Mouse (Mus musculus) cerebellum, adult 18-20 months (tissue): Measurements from ENCODE around the gene Tapt1.
A peak's percentile ranks its signal among the peaks of the same experiment; 100 is the strongest.

Experiments
- DNase-seq, 2 experiments: peaks; one replicate each; pipeline ENCODE4 v3.0.0; 2021

Gene Tapt1

DNA sequence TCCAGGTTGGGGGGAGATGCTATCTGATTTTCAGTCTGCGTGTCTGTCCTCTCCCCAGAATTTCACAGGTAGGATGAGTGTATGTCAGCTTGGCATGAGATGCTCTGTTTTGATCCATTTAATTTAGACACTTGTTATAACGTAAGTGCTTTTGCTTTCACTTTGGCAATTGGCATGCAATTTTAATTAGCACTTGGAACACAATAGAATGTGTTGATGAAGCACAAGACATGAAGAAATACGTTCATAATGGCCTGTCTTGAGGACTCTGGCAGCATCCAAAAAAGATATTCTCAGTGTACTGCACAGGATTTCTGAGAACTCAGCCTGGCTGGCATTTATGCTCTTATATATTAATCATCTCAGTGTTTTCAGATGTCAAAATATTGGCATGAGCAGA is 7.5 kb upstream of the Tapt1 start:
- DNase-seq = no peak

DNA sequence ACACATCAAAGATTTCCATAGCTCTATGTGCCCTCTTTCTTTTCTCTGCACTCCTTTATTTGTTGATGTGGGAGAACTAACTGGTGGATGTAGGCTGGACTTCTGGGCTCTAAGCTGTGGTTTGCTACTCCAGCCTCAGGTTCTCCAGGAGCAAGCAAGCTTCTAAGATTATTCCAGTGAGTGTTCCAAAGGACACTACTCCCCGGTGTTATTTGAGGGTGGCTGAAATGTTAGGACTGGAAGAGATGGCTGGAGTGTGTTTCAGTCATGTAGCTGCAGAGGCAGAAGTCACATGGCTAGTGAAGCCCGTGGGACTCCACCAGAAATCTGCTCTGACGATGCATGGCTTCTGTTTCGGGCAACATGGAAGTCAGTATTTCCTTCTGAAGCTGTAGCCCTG is 2.3 kb upstream of the Tapt1 start:
- DNase-seq = no peak

DNA sequence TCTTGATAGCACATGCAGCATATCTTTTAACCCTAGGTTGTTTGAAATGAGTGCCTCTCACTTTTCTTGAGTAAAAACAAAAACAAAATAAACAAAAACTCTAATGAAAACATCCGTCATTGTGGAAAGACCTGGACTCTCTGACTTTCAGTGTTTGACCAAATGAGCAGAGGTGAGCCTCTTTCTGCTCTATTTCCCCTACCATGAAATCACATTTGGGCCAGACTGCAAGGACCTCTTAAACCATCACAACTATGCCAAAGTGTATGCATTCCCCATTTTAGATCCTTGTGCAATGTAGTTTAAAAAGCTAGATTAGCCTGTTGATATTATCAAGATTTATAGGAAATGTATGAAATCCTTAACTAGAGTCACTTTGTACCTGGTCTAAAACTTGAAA is 1.9 kb upstream of the Tapt1 start:
- no peak for DNase-seq

DNA sequence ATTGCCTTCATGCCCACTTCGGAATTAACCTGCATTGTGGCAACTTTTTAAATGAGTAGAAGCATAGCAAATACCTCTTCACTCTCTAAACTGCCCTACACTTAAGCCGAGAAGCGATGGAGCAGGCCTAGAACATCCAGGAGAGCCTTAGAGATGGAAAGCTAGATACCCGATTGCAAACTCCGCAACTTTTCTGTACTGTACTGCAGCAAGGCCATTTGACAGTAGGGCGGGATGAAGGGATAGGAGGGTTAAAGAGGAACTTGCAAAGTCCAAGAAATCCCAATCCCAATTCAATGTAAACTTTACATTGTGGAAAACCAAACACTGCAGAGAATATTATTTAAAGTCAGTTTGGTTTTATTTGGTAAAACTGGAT is 1.0 kb upstream of the Tapt1 start:
- no peak for DNase-seq

DNA sequence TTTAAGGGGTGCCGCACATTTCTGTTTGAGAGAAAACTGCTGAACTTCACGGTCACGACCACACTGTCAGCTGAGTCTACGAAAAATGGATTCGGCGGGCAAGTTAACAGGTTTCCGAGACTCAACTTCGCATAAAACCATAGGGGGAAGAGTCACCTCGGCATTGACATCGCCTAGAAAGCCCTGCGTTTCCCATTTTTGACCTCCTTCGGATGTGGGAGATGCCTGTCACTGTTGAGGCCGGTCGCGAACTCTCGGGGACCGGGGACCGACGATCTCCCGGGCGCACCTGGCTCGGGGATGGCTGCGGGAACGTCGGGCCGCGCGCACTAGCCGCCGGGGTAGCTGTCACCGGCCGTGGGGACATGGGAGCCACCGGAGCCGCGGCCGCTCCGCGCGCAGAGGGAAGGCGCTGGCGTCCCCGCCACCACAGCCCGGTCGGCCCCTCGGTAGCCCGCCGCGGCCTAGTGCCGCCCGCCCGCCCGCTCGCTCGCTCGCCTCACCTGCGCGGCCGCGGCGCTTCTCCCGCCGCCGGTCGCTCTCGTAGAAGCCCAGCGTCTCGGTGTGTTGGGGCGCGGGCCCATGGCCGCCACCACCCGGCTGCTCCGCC is 410 bp downstream of the Tapt1 start:
- DNase-seq = peak in 1 of 2 experiments; percentile 42

DNA sequence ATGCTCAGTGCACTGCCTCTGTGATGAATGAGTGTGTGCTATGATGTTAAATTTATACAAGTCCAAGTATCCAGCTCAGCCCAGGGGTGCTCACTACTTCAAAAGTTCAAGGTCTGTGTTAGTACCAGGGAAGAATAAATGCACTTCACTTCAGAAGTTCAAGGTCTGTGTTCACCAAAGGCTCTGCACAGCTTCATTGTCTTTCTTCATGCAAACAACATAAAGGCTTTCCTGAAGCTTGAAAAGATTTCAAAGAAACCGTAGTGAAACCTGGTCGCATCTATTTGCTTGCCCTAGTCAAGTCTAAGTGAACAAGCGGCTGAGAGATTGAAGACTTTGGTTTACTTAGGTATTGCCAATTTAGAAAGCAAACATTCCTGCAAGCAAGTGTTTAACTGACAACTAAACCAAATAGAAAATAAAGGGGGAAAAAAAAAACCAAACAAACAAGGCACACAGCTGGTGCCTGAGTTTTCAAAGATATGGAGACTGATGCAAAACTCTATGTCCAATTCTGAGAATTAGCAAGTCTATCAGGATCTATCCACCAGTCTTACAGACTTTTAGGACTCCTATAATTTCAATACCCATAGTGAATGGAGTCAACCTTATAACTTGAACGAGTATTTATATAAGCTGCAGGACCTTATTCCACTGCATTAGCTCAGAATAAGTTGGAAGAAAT is 1.4 kb downstream of the Tapt1 start:
- no peak for DNase-seq

DNA sequence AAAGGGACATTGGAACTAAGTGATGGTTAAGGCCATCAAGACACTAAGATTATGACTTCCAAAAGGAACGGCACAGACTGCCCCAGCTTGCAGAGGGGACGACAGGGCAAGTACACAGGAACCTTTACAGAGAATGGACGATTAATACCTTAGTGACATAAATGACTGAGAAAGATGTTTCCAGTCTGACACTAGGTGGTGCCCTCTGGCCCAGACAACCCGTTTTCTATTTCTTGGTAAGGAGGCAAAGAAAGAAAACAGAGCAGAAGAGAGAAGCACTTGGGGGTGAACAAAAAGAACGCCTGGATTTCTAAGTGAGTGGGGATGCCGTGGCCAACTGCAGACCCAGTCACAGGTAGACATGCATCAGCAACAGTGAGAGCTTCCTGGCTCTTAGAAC is 2.2 kb downstream of the Tapt1 start:
- peak; percentile 58 to 70 for DNase-seq

DNA sequence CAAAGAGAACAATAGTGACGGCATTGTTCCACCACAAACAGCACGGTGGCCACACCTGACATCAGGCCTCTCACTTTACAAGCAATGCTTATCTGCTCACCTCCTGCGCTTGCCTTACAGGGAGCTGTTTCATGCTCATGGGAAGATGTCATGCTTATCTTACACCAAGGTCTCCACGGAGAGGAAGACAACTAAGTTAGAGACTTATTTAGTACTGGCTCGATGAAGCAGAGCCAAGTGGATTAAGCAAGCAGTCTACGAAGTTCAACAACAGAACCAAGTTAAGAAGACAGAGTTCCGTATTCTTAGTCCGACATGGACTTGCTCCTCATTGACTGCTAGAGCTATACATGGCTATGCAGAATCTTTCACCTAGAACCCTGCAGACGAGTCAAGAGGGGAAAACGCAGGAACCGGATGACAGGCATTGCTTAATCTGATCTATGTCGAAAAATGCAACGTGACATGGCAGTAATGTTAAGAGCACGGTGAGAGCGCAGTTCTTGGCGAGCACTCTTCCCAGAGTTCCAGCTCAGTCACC is 3.0 kb downstream of the Tapt1 start:
- no peak for DNase-seq

DNA sequence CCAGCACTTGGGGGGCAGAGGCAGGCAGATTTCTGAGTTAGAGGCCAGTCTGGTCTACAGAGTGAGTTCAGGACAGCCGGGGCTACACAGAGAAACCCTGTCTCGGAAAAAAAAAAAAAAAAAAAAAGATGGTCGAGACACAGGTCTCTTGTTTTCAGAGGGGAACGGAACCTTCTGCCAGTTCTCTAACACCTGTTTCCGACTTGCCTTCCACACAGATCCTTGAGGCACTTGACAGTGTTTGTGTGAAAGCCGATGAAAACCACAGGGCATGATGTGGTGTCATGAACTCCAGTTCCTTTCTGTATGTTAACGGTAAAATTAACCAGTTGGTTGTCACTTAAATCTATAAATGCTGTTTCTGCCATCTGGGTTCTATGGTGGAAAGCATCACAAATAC is 6.0 kb downstream of the Tapt1 start:
- no peak for DNase-seq

DNA sequence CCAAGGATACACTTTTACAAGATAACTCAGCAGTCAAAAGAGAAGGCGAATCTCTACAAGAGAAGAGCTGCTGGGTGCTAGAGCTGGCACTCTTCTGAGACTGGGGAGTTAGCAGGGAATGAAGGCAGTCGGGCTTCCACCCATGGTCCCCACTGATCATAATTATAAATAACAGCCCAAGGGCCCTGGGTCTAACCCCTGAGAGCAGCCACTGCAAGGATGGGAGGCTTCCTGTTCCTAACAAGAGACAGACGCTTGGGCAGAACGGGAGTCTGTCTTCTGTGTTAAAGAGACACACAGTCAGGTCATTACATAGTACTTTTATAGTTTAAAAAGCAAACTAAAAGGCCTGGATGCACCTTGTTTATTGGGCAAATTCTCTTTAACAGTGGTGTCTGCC is 6.6 kb downstream of the Tapt1 start:
- DNase-seq = no peak

DNA sequence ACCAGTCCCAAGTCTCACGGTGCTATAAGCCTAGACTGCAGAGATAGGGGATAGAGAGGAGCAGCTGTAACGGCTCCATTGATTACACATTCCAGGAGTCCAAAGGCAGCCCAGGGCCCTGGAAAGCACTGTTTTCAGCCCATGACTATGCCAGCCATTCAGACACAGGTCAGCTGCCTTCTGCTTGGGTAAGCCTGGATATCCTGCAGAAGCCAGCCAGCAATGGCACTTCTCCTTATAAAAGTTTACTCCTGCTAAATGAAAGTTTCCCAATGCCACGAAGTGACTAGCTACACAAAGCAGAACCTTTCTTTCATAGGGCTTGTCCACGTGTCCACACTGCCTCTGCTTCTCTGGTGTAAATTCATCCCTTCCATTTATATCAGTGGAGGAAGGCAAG is 7.9 kb downstream of the Tapt1 start:
- DNase-seq = no peak

DNA sequence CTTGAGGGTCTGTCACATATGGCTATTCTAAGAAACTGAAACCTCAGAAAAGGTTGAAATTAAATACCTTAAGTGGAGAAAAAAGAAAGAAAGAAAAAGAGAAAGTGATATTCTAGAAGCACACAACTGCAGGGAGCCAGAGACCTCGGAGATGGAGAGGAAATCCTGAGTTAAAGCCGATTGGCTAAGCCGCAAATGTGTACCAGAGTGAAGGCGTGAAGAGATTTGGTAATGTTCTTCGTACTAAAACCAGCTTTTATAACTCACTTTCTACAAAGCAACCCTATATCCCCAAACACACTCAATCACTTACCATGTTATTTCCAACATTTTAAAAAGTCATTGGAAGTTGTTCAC is 8.8 kb downstream of the Tapt1 start:
- DNase-seq = no peak

DNA sequence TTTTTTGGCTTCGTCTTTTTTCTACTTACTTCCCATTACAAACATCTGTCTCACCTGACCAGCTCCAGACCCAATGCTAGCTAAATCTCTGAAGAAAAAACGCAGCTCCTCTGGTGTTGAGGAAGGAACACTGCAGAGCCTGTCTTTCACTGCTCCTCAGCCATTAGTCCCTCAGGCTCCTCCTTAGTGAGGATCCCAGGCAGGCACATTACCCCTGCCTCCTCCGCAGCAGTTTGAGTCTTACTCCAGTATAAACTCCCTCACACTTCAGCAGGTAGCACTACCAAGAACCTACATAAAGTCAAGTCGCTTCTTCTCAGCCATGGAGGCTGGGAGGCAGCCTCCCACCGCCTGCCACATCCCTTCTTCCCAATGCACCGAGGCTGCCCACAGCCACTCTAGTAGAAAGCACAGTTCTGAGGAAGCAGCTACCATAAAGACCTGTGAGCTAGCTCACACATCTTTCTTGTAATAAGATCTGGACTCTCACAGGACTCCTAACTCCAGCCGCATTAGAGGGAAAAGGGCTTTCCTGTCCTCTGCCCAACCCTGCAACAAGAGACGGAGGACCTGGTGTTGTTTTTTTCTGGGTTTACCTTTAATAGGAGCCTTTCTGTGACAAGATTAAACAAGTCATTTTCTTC is 9.3 kb downstream of the Tapt1 start:
- DNase-seq = no peak

DNA sequence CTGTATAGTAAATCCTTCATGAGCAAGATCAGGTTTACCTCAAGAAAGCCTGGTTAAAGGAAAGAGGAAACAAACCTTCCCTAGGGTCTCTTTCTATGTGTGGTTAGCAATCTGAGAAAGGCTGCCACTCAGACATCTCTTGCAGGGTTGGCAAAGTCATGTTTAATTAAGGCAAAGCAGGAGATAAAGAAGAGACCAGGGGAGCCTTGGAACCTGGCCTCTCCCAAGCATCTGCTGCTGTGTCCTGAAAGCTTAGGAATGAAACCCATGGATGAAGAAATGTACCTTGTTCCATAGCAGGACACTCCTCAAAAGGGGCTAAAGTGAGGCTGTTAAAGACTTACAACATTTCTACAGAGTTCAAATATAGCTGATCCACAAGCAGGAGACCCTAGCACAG is 11.3 kb downstream of the Tapt1 start:
- DNase-seq = peak; percentile 39 to 48

DNA sequence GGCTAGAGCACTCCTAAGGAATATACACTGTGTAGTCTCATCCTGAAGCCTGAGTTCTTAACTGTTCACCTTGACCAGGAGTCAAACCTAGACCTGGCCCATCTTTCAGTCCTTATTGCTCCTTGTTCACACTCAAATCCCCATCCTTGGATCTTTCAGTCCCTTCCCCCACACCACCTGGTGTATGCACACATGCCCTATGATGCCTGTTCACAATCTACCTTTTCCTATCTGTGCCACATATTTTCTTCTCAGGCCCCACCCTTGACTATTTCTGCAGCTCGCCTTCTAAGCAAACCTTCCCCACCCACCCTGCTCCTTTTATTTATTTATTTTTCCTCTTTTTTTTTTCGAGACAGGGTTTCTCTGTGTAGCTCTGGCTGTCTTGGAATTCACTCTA is 12.4 kb downstream of the Tapt1 start:
- DNase-seq = peak; percentile 40 to 52

DNA sequence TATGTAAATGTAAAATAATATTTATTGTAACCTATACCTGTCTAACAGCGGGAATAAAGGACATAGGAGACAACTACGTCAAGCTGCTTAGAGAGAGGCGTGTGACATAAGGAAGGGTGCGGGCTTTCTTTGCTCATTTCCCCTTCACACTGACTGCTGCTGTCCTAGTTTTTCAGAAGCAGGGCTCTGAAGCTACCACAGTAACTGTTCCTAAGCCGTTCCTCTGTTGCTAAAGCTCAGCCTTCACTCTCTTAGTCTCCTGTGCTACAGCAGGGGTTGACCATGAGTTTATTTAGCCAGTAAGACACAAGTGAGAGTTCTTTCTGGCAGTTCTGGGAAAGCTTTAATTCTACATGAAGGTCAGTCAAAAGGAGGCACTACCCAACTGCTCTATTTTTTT is 13.0 kb downstream of the Tapt1 start:
- no peak for DNase-seq

DNA sequence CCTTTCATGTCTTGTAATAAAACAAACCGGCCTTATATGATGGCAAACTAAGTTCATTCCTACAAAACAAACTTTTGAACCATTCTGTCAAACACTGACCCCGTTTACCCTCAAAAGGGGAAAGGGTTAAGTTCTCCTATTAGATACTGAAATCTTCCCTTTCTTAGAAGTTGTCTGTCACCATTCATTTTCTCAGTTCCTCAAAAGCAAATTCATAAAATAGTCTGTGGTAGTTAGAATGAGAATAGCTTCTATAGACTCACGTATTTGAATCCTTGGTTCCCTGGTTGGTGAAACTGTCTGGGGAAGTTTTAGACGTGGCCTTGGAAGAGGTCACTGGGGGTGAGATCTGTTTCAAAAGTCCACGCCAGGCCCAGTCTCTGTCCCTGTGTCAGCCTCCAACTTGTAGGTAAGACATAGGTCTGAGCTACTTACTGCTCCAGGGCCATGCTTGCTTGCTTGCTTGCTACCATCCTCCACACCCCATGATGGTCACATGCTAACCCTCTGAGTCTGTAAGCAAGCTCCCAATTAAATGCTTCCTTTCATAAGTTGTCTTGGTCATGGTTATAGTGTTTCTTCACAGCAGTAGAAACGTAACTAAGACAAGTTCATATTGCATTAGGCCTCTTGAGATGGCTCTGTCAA is 14.5 kb downstream of the Tapt1 start:
- no peak for DNase-seq

DNA sequence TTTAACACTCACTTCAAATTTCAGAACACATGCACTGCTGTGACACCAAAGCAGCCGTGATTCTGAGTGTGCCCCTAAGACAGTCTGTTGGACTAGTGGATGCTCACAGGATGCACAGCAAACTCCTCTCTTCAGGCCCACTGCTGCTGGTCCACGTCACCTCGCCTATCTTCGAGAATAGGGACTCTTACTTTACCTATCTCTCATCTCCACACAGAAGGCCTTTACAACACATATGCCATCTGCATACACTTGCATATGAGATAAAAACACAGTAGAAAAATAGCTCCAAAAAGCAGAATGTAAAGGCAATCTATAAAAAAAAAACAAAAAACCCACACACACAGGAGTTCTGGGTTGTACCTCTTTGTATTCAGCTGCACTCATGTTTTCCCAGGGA is 19.1 kb downstream of the Tapt1 start:
- no peak for DNase-seq

DNA sequence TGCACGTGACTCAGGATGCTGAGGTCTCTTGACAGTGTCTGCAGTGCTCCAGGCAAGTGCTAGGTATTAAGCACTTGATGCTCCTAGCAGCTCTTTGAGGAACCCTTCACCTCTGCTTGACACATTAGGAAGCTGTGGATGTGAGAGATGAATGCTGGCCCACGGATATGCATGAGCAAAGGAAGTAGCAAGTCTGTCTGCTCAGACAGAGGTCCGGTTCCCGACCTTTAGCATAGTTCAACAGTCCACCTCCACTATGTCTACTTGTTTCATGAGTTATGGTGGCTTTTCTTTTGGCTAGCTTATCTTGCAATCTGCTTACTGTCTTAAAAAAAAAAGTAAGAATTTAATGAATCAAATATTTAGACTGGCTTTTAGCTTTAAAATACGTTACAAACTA is 19.8 kb downstream of the Tapt1 start:
- no peak for DNase-seq

DNA sequence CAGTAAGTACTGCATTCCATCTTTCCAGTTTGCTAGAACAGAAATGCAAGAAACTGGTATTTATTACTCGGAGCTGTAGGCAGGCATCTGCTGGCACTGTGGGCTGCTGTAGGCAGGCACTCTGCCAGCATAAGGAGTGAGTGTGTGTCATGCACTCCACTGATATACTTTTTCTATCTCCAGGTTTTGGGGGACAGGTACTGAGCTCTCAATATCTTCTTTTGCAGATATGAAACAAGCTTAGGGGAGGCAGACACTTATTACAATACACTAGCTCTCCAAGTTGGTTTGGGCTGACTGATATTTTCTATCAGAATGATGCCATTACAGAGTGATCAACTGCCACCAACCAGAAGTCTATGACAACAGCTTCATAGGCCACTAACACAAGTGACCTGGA is 23.0 kb downstream of the Tapt1 start:
- peak; percentile 72 for DNase-seq

DNA sequence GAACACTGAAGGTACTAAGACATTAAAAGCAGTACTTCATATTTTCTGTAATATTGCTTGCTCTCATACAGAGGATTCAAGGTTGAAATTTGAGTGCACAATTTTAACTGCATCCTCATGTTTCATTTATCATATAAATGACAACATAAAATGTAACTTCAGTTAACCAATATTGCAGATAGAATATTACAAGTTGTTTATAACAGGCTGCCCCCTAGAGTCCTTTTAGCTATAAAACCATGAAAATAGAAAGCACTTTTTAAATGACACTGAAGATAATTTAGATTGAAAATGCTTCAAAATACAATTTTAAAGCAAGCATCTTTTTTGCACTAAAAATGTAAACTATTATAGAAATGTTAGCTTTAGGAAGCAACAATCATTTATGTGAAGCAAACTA is 24.8 kb downstream of the Tapt1 start:
- DNase-seq = no peak

DNA sequence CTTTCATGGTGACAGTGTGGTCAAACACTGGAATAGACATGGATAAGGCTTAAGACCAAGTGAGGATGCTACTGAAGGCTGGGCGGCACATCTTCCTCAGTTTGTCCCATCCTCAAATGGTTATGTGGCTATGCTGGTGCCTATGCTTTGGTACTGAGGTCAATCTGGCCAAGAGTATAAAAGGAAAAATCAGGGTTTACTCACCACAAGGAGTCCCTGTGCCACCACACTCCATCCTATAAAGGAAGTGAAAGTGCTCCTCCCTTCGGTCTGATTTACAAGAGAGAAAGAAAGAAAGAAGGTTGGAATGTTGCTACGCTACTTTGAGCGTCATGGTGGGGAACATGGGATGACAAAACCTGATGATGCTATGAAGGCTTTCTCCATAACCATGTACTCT is 27.3 kb downstream of the Tapt1 start:
- no peak for DNase-seq

DNA sequence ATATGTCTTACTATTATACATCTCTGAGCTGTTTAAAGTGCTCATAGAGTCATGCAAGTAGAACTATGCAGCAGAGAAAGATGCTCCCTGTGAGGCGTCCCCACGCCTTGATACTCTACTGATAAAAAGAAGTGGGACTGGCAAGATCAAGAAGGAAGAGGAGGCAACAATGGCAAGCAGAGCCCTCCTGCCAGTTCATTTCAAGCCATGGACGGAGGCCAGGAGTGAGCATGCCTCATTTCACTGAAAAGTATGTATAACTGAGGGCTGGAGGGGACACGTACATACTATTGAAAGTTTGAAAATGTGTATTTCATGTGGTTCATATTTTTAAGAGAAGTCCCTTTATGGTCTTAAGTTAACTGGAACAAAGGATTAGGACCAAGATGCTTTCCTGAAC is 28.0 kb downstream of the Tapt1 start:
- DNase-seq = peak; percentile 39 to 46

DNA sequence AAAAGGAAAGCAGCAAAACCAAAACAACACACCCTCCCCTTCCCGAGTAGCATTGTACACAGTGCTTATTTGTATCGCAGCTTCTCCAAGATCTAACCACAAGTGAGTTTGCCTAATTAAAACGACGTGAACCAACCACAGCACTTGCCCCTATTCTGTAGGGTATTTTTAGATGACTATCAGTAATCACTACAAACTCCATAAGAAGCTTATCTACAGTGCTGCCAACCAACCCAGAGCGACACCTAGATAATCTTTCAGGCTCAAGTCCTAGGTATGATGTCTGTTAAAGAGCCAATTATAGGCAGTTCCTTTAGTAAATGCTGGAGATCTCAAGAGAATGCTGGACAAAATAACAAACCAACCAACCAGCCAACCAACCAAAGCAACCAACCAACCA is 28.6 kb downstream of the Tapt1 start:
- no peak for DNase-seq
